Mouse (Mus musculus): ENCODE results near the gene Fgd3.

Fgd3 gene

DNA sequence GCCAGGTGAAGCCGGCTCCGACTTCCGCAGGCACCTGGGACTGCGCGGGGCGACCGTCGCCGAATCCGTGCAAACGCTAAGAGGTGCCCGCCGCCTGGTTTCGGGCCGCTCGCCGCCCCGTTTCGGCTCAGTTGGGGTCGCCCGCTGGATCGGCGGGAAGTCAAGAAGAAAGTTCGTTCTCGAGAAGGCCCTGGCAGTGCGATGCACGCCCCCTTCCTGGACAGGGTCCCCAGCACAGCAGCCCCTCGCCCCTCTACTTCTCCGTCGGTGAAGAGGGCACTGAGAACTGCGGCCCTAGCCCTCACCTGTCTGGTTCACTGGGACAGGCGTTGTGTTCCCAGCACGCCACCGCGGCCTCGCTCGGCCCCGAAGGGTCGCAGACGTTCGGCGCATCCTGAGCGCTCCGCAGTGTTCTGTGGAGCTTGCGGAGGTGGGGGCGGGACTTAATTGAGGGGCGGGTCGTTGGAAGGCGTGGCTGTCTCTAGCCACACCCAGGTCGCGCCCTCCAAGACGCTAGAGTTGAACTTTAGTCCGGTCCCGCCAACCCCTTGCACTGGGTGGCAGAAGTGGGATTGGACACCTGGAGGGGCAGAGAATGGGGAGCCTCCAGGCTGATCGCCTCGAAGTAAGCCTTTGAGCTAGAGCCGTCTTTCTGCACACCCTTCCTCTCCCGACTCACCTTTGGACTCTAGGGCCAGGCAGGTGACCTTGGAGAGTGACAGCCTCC, 72.2 kb downstream of the Fgd3 start:
- no peak for DNase-seq

DNA sequence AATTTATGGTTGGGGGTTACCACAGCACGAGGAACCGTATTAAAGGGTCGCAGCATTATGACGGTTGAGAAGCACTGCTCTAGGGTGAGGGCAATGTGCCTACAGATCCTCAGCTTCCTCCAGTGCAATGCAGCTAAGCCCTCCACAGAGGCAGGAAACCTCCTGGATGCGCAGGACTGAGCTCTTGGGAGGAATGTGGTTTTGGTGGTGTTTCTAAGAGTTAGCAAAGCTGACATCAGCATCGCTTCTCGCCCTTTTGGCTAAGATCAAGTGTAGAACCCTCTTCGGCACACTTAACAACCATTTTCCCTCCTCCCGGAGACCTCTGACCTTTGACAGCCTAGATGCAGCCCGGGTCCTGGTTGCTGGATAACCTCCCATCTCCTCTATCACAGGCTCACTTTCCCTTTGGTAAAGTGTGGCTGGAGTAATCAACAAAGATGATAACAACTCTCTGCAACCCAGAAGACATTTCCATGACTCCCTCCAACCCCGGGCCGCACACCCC, 72.8 kb downstream of the Fgd3 start:
- DNase-seq: no peak

DNA sequence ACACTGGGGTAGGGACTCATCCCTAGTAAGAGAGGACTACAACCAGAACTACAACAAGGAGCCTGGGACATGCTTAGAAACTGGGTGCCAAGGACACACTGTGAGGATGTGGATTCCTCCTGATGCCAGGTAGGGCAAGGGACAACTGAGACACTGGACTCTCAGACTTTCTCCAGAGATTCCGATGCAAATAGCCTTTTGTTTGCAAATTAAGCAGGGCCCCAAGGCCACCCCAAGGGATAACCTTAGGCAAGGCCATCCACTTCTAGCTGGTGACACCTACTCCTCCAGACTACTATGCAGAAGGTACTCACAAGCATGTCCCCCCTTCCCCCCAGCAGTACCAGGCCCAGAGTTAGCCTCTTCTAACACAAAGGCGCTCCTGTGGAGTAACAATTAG, 73.5 kb downstream of the Fgd3 start:
- no peak for DNase-seq

DNA sequence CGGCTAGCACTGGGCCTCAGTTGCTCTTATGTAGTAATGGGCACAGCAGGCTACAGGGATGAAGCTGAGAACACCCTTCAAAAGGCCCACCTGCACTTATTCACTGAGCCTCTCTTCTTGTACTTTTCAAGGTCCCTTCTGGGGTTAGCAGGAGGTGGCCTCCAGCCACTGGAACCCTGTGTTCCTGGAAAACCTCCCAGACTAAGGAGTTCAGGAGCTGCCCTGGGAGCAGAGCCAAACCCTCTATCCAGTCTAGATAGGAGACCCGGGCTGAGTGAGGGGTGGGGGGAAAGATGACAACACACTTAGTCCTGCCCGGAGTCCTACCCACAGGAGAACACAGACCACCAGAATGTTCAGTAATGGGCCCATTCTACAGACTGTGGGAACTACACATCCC, 74.1 kb downstream of the Fgd3 start:
- DNase-seq: no peak

DNA sequence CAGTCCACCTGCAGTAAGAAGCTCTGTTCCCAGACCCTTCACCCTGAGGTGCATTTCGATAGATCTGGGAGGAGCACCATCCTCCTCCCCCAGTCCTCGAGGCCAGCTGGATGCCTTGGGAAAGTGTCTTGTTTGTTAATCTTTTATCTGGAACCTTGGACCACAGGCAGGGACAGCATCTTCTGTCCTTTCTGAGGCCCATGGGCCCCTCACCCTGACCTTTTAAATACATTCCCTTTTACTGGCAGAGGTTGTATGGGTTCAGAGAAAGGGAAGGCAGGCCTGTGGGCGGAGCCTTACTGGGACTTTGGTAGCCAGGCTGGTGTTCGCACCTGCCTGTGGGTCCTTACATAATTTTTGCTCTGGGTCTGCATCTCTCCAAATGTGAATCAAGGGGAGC, 74.9 kb downstream of the Fgd3 start:
- no peak for DNase-seq

DNA sequence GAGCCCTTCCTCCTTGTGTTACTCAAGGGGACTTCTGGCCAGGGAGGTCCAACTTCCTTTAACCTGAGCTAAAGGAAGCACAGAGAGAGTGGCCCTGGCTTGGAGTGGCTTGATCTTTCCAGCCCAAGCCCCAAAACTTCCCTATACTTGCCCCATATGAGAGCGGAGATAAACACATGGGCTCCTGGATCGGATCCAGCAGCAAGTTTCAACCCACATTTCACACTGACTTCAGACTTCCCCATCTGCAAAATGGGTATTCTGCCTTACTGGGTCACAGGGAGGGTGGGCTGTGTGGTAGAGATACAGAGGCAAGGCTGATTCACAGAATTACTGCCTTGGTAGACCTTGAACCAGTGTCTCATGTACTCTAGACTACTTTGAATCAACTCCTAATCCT, 76.6 kb downstream of the Fgd3 start:
- DNase-seq: no peak

DNA sequence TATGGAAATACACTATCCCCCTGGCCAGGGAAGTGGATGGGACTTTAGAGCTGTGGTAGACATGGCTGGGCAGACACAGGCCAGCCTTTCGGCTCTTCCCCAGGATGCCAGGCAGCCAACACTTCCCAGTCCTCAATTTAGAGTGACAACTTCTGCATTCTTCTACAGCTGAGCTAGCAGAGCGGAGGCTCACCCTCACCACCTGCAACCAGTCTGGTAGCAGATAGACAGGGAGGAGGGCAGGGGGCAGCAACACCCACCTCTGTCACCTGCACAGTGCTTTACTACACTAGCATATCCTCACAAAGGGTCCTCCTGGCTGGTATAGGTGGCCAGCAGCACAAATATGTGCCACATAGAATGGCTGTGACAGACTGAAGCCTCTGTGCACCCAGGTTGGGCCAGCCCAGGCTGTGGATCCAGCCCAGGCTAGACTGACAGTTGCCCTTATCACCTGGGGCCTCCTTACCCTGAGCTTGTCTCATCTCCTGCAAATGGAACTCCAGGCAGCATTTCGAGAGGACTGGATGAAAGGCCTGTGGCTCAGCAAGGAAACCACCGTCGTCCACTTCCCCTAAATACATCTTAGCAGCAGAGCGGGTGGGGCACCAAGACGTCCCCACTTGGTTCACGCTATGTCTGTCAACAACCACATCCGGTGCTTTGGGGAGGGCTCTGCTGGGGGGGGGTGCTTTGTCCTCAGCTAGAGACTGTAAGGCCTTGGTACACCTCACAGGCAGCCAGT, 77.6 kb downstream of the Fgd3 start:
- no peak for DNase-seq

DNA sequence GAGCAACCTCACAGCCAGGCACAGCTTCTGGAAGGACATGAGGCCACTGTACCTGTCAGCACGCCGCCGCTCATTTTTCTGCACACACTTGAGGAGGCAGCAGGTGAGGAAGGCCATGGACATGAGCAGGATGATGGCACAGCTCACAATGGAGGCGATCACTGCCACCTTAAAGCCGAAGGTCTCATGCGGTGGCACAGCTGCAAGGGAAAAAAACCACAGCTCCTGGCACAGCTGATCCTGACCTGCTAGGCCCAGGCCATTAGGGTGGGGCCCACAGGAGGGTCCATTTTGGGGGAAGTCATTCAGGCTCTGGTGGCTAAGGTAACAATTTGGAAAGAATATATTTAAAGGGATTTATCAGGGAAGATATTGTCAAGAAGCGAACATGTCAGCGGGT, 81.4 kb downstream of the Fgd3 start:
- DNase-seq: no peak

DNA sequence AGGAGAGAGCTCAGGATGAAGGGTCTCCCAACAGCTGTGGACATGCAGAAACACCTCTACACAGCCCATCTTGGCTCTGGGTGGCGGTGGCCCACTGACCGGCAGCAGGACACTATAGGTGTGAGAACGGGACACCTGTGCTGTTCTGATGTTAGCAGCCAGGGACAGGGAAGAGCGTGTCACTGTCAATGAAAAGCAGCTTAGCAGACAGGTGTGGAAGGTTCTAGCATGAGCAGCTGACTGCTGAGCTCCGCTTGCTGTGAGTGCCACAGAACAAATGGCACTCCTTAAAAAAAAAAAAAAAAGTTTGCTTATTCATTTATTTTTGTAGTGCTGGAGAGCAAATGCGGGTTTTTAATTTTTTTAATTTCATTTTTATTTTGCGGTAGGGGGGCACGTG, 82.5 kb downstream of the Fgd3 start:
- no peak for DNase-seq

DNA sequence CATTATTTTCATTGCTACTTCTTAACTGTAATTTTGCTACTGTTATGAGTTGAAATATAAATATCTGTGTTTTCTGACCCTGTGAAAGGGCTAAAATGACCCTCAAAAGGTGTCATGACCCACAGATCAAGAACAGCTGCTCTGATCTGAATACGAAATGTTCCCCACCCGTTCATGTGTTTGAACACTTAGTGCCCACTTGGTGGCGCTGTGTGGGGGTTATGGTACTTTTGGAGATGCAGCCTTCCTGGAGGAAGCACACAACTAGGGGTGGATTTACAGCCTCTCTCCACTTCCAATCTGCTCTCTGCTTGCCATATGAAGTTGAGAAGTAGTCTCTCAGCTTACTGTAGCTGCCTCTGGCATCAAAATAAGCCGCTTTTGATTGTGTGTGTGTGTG, 85.4 kb downstream of the Fgd3 start:
- DNase-seq: no peak

DNA sequence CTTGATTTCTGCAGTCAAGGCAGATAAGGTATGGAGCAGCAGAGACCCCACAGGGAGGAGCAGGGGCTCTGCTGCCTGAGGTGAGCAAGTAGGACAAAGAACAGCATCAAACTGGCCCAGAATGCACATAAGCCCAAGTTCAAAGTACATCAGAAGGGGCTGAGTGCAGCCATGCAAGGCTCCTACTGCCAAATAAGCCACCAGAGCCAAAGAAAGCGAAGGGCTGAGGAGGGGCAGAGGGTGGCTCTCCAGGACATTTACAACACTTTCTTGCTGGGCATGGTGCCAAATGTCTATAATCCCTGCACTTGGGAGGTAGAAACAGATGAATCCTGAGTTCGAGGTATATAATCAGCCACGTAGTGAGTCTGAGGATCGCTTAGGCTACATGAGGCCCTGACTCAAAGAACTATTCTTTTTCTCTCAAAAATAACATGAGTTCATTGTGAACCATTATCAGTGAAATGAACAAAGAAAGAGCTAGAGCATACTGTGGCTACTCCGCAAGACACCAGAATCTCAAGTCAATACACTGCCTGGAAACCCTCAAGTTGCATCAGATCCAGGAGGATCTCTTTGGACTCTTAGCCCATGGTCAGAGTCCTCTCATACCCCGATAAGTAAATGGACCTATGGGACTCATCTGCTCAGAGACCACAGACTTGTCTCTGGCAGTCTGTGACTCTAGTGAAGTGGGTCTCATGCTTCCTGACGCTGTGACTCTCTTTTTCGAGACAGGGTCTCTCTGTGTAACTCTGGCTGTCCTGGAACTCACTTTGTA, 86.1 kb downstream of the Fgd3 start:
- DNase-seq: no peak

DNA sequence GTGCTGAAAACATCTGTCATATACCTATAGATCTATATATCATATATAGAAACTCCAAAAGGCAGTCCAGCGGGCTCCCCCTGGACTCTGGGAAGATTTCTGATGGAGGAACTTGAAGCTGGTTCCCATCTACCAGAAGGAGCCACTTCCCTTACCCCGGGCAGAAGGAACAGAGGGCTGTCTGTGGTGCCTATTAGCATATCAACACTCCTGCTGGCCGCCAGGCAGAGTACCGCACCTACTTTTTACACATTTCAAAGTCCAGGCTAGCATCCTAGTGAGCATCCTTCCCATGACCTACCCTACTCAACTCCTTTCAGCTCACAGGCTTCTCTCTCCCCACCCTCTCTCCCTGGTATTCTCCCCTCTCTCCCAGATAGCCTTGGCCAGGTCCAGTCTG, 94.5 kb downstream of the Fgd3 start:
- no peak for DNase-seq

DNA sequence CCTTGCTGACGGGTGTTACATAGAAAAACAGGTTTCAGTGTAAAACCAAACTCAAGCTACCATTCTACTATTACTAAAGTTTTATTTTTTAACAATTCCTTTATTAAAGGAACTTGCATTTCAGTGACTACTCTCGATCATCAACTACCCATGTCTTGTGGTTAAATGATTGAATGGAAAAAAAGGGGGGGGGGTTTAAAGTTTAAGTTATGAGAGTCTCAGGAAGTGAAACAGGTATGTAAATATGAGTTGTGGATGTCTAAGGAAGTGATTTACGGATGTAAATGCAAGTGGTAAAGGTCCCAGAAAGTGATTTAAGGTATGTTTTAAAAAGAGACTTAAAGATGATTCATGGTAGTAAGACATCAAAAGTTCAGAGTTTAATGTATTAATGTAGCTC, 95.0 kb downstream of the Fgd3 start:
- DNase-seq: no peak

DNA sequence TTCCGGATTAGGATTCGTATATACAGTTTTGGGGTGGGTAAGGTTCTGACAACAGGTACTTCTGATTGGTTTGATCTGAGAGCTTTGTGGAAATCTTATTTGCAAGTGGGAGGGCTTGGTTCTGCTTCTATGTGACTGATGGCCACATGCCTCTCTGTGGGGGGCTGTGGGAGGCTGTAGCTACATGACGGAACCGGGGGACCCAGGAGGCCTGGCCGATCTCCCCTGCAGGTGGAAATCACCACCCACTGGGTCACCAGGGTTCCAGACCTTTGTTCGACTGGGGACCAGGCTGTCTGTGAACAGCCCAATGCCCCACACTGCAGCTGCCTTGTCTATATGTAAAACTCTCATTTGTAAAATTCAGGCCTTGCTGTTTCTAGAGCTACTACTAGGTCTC, 95.4 kb downstream of the Fgd3 start:
- DNase-seq: no peak

DNA sequence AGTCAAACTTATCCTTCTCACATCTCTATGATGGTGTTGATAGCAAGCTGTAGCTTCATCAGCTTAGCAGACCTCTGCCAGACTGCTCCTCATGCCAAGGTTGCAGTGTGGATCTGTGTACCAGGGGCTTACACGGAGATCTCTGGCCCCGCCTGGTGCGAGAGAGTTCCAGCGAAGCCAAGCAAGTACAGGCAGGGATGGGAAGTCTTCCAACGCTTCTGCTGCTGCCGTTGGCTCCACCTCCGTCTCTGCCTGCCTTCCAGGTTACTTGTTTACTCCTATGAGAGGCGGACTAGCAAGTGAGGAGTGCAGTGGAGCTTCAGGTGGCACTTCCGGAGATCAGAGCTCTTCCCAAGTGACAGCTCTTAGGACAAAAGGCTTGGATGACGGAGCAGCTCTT, 95.8 kb downstream of the Fgd3 start:
- DNase-seq: no peak

DNA sequence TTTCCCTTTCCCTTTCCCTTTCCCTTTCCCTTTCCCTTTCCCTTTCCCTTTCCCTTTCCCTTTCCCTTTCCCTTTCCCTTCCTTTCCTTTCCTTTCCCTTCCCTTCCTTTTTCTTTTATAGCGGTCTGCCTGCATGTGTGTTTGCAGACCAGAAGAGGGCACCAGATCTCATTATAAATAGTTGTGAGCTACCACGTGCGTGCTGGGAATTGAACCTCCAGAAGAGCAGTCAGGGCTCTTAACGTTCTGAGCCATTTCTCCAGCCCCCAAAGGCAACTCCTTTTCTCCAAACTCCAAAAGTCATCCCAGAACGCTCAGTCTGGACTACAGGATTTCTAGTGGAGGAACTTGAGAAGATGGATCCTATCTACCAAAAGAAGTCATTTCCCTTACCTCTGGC, 99.2 kb downstream of the Fgd3 start:
- no peak for DNase-seq

DNA sequence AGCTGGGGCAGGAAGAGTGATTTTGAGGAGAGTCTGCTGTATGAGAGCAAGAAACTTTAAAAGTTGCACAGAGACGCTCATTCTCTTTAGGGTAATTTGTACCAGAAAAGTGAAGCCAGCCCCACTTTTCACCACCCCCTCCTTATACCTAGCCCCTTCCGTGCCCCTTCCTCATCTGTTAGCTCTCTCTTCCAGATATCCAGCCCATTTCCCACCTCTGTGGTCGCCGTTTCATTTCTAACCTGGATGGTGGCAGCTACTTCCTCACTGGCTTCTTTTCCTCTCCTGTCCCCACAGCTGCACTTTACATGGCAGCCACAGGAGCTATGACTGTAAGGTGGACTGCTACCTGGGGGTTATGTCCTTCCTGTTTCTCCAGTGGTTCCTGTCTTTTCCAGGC, 100.7 kb downstream of the Fgd3 start:
- DNase-seq: no peak

DNA sequence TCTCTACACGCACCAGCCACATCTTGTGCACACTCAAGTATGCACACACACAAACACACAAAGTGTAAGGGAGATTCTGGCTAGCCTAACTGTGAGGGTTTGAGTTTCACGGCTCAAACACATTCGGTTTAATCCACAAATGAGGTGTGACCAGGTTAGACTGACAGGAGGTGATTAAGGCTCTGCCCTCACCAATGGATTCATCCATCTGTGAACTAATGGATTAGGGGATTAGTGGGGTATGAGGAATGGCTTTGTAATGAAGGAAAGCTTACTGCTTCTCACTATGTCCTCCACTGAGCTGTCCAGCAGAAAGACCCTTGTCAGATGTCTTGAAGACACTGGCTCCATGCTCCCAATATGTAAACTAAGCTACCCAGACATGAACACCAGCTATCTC, 101.5 kb downstream of the Fgd3 start:
- no peak for DNase-seq

DNA sequence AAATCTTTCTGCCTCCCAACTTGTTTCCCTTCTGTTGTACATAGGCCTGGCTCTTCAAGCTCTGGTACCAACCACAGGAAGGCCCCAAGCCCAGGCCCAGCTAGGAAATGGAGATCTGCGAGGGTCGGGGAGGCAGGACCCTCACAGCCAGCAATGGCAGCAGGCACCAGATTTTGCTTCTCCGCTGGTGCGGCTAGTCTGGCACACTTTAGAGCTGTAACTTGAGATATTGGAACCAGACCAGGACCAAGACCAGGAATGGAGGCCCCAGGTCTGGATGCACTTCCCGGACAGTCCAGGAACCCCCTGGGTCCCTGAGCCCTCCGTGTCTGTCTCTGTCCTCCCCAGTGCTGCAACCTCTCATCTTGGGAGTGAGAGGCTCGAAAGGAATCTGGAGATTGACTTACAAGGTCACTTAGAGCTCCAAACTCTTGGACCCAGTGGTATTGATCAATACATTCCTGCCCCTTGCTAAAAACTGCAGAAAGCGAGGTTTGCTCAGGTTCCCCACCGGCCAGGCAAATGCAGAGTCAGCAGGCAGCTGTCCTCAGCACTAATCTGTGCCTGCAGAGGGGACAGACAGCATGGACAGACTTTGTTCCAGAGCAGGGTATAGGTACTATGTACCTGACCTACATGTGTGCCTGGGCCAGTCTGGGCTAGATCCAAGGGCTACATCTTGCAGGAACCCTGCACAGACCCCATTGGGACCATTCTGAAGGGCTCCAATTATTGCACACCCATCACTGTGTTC, 103.1 kb downstream of the Fgd3 start:
- DNase-seq: no peak

DNA sequence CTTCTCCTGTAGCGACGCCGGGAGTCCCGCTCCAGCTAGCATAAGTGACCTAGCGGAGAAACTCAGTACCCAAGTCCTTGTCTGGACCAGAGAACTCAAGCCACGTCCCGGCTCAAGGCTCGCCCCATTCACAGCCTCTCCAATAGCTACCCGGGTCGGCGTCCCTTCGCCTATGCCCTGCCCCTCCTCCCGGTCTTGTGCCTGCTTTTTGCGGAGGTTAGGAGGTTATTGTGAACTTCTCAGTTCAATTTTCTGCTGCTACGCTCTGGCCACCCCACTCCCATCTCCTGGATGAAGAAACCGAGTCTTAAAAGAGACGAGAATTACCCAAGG, 103.9 kb downstream of the Fgd3 start:
- no peak for DNase-seq

DNA sequence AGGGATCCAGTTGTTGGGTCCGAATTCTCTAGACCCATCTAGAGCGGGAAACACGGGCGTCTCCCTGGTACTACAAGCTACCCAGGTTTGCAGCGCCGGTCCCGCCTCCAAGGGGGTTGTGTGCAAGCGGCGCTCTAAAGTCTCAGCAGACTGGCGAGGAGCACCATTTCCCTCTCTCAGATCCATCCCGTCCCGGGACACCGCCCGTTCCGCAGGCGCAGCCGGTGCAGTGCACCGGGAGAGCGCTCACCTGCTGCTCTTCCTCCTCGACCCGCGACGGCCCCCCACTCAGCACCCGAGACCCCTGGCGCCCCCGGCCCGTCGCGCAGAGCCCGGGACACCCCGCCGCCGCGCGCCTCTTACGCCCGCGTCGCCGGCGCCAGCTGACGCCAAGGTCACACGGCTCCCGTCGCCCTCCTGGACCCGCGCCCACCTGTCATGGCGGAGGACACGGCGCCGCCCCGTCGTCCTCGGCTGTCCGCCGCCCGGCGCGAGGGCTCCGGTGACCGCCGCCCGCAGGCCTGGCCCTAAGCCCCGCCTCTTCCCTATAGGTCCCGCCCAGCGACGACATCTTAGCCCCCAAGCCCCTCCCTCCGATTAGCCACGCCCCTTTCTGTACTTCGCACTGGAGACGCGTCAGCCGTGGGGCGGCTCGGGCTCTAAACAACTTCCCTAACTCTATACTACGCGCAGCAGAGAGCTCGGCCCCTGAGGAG, 104.4 kb downstream of the Fgd3 start, which contains the start of gene Card19:
TSS of gene Card19 (minus strand) at position 534 of the 716 bp plus-strand sequence.
- peak; percentile 93 for DNase-seq

DNA sequence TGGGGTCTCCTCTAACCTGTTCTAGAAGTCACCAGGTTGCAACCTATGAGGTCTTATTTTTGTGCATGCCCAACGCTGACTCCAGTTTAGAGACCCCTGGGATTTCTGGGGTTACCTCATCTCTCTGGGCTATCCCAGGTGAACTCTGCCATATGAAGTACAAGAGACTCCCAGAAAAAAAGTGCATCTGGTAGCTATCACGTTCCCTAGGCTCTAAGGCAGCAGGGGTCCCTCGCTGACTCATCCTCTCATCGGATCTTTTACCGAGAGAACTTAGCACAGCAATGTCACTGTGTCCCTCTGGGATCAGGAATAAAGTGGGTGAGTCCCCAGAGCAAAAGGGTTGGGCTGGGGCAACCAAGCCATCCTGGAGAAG, 105.0 kb downstream of the Fgd3 start:
- no peak for DNase-seq

DNA sequence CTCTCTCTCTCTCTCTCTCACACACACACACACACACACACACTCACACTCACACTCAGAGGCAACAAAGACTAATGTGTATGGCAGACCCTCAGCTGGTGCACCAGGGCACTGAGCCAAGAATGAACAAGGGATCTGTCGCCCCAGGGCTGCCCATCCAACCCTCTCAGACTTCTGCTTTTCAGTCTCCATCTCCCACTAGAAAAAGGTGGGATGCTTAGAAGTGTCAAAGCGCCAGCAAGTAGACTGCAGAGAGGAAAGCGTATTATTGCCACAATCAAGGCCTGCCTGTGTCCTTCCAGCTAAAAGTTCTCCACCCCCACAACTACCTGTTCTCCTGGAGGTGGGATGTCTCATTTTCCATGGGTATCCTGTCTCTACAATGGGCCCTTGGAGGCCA, 105.7 kb downstream of the Fgd3 start:
- peak; percentile 37 for DNase-seq
